Mouse (Mus musculus) small intestine, adult 2 months (tissue): ENCODE measurements around the gene Gm20388.

Experiments used
- CTCF ChIP-seq: fragments of 200-500 bp; IDR thresholded peaks from 2 replicates; pipeline ENCODE4 v1.5.1; 2012; ENCODE audit warnings: low read depth, mild to moderate bottlenecking, control low read depth, inconsistent platforms, low read length, moderate library complexity, mixed read lengths; ENCODE audit not compliant: insufficient replicate concordance, insufficient read length; ENCODE audit errors: extremely low read depth
- POLR2A ChIP-seq: fragments of 200-500 bp; IDR thresholded peaks from 2 replicates; pipeline ENCODE4 v1.6.1; 2012; ENCODE audit warnings: low read depth, mild to moderate bottlenecking, control low read depth, inconsistent platforms, low read length, moderate library complexity

- TF ChIP-seq CTCF, result no peak
- TF ChIP-seq POLR2A, result no peak
Measured at GRCm38 (mm10) chr8:123062721-123063120, 3152.1 kb downstream of the Gm20388 start, which contains the start of gene Spg7.
